Mouse (Mus musculus) thymus, adult 2 months (tissue): Measurements from ENCODE around the gene Map2k1. TPM values are rescaled to one million over a fixed set of nuclear protein-coding genes. Genes with fewer than 3 reads are reported as not detected.
A peak's percentile ranks its signal among the peaks of the same experiment; 100 is the strongest.
"Not testable (repeated sequence)": the region's sequence is repeated elsewhere in the genome, so short reads cannot be mapped to it uniquely, and the experiment has no call there.

Experiments
- DNase-seq: peaks from one replicate; pipeline ENCODE4 v3.0.0; 2021
- H3K27ac ChIP-seq: fragments of 200-500 bp; 2 replicates; pipeline ENCODE4 v1.5.1; 2012; ENCODE audit warnings: low read length, control low read depth; ENCODE audit not compliant: control insufficient read depth, insufficient read depth
- H3K27me3 ChIP-seq: fragments of 200-500 bp; 2 replicates; pipeline ENCODE4 v1.6.1; 2012; ENCODE audit warnings: mild to moderate bottlenecking, low read length, moderate library complexity, mixed read lengths; ENCODE audit not compliant: control insufficient read depth, insufficient read depth
- H3K36me3 ChIP-seq: fragments of 200-500 bp; 2 replicates; pipeline ENCODE4 v1.6.1; 2012; ENCODE audit warnings: mild to moderate bottlenecking, low read length, moderate library complexity; ENCODE audit not compliant: control insufficient read depth, insufficient read depth
- H3K4me1 ChIP-seq: fragments of 200-500 bp; replicated peaks from 2 replicates; pipeline ENCODE4 v1.6.1; 2012; ENCODE audit warnings: low read length; ENCODE audit not compliant: control insufficient read depth, insufficient read depth
- H3K4me3 ChIP-seq: fragments of 200-500 bp; 2 replicates; pipeline ENCODE4 v1.5.1; 2012; ENCODE audit warnings: mild to moderate bottlenecking, low read length, control low read depth, moderate library complexity; ENCODE audit not compliant: control insufficient read depth, insufficient read depth
- CTCF ChIP-seq: fragments of 200-500 bp; IDR thresholded peaks from 2 replicates; pipeline ENCODE4 v1.5.1; 2012; ENCODE audit warnings: mild to moderate bottlenecking, control low read depth, low read length, moderate library complexity, borderline replicate concordance; ENCODE audit not compliant: control insufficient read depth, poor library complexity, insufficient read depth; ENCODE audit errors: extremely low read depth
- POLR2A ChIP-seq: fragments of 200-500 bp; IDR thresholded peaks from 2 replicates; pipeline ENCODE4 v1.6.1; 2012; ENCODE audit warnings: mild to moderate bottlenecking, low read length, control low read depth, moderate library complexity; ENCODE audit not compliant: control insufficient read depth, poor library complexity, insufficient read depth; ENCODE audit errors: extremely low read depth
- WGBS: fragments of 180-500 bp; shearing (Covaris S2); methylation state at CpG from one replicate; pipeline ENCODE4 v1.1.7; 2018; 5-methylcytosine and 5-hydroxymethylcytosine counted together
- polyA plus RNA-seq: library from polyadenylated mRNA; depleted of rRNA; stranded (reverse); fragments of >200 nt; gene quantifications from 2 replicates; pipeline ENCODE4 v1.2.3, GENCODE M21; 2012

Map2k1 gene
- polyA plus RNA-seq, 1 experiment: 50.4 TPM

GRCm38 (mm10) chr9:64172816-64173665 lies 80.4 kb downstream of the Map2k1 start, which contains the start of the genes Zwilch and Rpl4:
TSS of gene Zwilch (minus strand) at chr9:64173104.
TSS of gene Rpl4 (plus strand) at chr9:64173375.
- Histone ChIP-seq H3K27me3 (no peaks in the 10 kb centered on the region), H3K4me1 (peaks cover 4% of the 10 kb centered on the region), H3K4me3 (peak within 1 kb of the TSS; percentile 97), H3K36me3 (peaks cover 30% of the 10 kb centered on the region), H3K27ac (peak within 1 kb of the TSS; percentile 74)
- under 1% methylated on average over 42 of the region's 42 CpGs for WGBS
- TF ChIP-seq POLR2A (peak; percentile 62; the same call in 1 of the 2 replicates), CTCF (no peak)
- peak; percentile 77 for DNase-seq

DNA sequence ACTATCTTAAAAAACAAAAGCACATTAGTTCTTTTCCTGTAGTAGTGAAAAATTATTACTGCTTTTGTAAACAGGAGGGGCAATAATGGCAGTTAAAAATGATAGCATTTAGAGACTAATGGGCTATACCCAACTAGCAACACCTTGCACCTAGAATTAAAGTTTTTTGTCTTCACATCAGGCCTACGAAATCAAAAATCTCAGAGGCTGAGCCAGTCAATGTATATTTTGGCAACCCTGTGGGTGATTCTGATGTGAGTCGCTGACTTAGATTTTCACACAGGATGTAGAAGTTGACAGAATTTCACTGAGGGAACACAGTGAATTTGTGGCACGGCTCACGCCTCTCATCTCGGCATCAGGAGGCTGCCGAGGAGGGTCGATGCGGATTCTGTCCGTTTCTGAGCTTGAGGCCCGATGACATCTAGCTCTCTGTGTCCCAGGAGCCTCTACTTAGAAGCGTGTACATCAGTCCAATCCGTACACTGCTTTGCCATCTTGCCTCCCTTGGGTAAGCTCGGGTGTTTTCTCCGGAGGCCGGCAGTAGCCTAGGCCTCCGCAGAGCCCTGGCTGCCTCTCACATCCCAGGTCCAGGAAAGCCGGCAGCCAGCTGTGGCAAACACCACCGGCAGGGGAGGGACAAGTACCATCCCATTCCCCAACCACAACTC lies 81.2 kb downstream of the Map2k1 start:
- 5% methylated on average over 18 of the region's 18 CpGs for WGBS
- DNase-seq: no peak
- H3K36me3 ChIP-seq: peaks cover 22% of the 10 kb centered on the region
- no peak for TF ChIP-seq CTCF
- TF ChIP-seq POLR2A: no peak
- H3K4me1 ChIP-seq: peaks cover 4% of the 10 kb centered on the region
- no peak overlapping the region for H3K27ac ChIP-seq
- H3K4me3 ChIP-seq: peak overlapping the region; percentile 97
- no peaks in the 10 kb centered on the region for H3K27me3 ChIP-seq

GRCm38 (mm10) chr9:64169967-64170366 lies 83.5 kb downstream of the Map2k1 start:
- H3K4me3 ChIP-seq, H3K27ac ChIP-seq, H3K4me1 ChIP-seq, DNase-seq, H3K27me3 ChIP-seq, H3K36me3 ChIP-seq: not testable (repeated sequence)
- 91% methylated on average over 3 of the region's 3 CpGs for WGBS

DNA sequence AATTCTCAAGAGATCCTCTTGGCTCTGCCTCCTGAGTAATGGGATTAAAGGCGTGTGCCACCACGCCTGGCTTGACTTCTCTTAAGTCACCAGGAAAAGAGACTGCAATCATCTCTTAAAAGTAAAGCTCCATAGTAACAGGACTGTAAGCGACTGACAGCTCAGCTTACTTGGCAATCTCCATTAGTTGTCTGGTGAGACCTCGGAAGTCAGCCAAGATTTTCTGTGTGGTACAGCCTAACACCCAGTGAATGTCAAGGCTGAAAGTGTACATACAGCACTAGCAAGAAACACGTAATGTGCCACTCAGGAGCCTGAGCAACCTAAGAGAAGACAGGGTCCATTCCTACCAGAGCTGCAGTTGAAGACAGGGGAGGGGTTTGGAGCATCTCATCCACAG lies 93.0 kb downstream of the Map2k1 start:
- 94% methylated on average over 5 of the region's 5 CpGs for WGBS
- no peak overlapping the region for H3K27ac ChIP-seq
- H3K4me3 ChIP-seq: no peak overlapping the region
- no peak for DNase-seq
- TF ChIP-seq POLR2A: no peak
- no peak for TF ChIP-seq CTCF
- H3K36me3 ChIP-seq: peaks cover 33% of the 10 kb centered on the region
- no peaks in the 10 kb centered on the region for H3K27me3 ChIP-seq
- H3K4me1 ChIP-seq: no peaks in the 10 kb centered on the region

- Histone ChIP-seq H3K4me3 (no peak overlapping the region), H3K36me3 (peaks cover 31% of the 10 kb centered on the region; the same call in 1 of the 2 replicates), H3K27me3 (no peaks in the 10 kb centered on the region), H3K4me1 (no peaks in the 10 kb centered on the region), H3K27ac (no peak overlapping the region)
- TF ChIP-seq POLR2A: no peak
- TF ChIP-seq CTCF: no peak
- 96% methylated on average over 1 of the region's 1 CpGs for WGBS
- no peak for DNase-seq
These were observed 96.8 kb downstream of the Map2k1 start for GRCm38 (mm10) chr9:64156641-64157040.

DNA sequence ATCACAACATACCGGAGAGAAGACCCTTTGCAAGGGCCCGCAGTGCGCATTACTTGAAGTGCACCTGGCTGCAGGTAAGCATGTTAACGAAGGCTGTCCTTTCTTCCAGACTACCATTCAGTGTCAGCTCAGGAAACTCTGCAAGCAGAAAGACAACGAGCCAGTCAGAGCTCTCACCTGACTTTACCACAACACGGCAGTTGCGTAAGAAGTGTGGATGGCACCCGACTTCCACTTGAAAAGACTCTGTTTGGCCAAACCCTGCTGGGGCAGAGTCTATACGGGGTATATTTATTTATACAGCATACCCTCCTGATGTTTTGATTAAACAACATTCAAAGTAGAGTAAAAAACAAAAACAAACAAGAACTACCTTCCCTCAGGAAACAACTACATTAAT lies 113.6 kb downstream of the Map2k1 start:
- Histone ChIP-seq H3K27me3 (no peaks in the 10 kb centered on the region), H3K4me3 (no peak overlapping the region), H3K4me1 (no peaks in the 10 kb centered on the region), H3K36me3 (0 out of 2 replicates have a peak, but pooled peaks cover 4% of the 10 kb centered on the region), H3K27ac (no peak overlapping the region)
- no peak for DNase-seq
- 63% methylated on average over 9 of the region's 9 CpGs for WGBS
- TF ChIP-seq POLR2A (no peak), CTCF (no peak)
